Mouse (Mus musculus) spleen, adult 2 months (tissue): Measurements from ENCODE around the gene Hoxa3. TPM values are rescaled to one million over a fixed set of nuclear protein-coding genes. Genes with fewer than 3 reads are reported as not detected.

ENCODE experiments used
- DNase-seq, 2 experiments: peaks; one replicate each; pipeline versions ENCODE4 v3.0.0 to v3.0.0-alpha.2; 2012 to 2021; ENCODE audit warnings: low spot score in 2 of 2, low read depth in 1 of 2
- H3K27ac ChIP-seq: fragments of 200-500 bp; 2 replicates; pipeline ENCODE4 v1.5.1; 2012; ENCODE audit warnings: low read length, inconsistent platforms; ENCODE audit not compliant: insufficient read depth
- H3K27me3 ChIP-seq: fragments of 200-500 bp; 2 replicates; pipeline ENCODE4 v1.6.1; 2012; ENCODE audit warnings: mild to moderate bottlenecking, moderate library complexity, low read length, inconsistent platforms; ENCODE audit not compliant: control insufficient read depth, insufficient read depth
- H3K36me3 ChIP-seq: fragments of 200-500 bp; 2 replicates; pipeline ENCODE4 v1.6.1; 2012; ENCODE audit warnings: mild to moderate bottlenecking, low read length, inconsistent platforms; ENCODE audit not compliant: control insufficient read depth, insufficient read depth
- H3K4me1 ChIP-seq: fragments of 200-500 bp; 2 replicates; pipeline ENCODE4 v1.6.1; 2011; ENCODE audit warnings: inconsistent platforms; ENCODE audit not compliant: control insufficient read depth, insufficient read depth, insufficient read length
- H3K4me3 ChIP-seq: fragments of 200-500 bp; 2 replicates; pipeline ENCODE4 v1.5.1; 2011; ENCODE audit warnings: mild to moderate bottlenecking, inconsistent platforms; ENCODE audit not compliant: insufficient read depth, insufficient read length; ENCODE audit errors: extremely low read depth
- CTCF ChIP-seq: fragments of 200-500 bp; IDR thresholded peaks from 2 replicates; pipeline ENCODE4 v1.5.1; 2011; ENCODE audit warnings: mild to moderate bottlenecking, inconsistent platforms; ENCODE audit not compliant: insufficient read depth, insufficient read length, insufficient replicate concordance; ENCODE audit errors: extremely low read depth
- POLR2A ChIP-seq: fragments of 200-500 bp; IDR thresholded peaks from 2 replicates; pipeline ENCODE4 v1.6.1; 2011; ENCODE audit warnings: low read depth, low read length, inconsistent platforms
- WGBS: fragments of 180-500 bp; shearing (Covaris S2); methylation state at CpG from one replicate; pipeline ENCODE4 v1.1.7; 2018; 5-methylcytosine and 5-hydroxymethylcytosine counted together
- polyA plus RNA-seq: library from polyadenylated mRNA; depleted of rRNA; stranded (reverse); fragments of >200 nt; gene quantifications from 2 replicates; pipeline ENCODE4 v1.2.3, GENCODE M21; 2012

Hoxa3 gene
- polyA plus RNA-seq, 1 experiment, result 1.4 TPM

DNA sequence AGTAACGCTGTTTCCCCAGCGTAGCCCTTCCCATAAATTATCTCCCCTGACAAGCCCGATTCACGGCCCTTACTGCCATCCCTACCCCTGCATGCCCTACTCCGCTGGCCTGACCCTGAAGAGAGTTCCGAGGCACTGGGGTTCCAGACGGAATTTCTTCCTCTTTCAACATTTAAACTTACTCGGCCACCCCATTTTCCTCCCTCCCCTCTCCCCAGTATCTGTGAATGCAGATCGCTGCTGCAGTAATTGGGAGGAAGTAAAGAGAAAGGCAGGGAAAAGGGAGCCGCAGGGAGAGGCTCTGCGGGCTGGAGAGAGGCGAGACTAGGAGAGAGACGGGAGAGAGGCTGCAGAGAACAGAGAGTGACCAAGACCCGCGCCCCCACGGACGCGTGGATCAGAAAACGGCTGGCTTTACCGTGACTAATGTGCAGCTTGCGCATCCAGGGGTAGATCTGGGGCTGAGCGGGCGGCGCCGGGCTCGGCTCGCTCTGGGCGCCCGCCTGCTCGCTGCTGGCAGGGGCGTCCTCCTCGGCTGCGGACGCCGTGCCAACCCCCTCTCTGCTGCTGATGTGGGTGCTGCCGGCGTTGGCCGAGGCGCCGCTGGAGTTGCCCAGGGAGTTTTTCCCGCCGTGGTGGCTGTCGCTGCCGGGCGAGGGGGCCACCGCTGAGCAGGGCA, 9.6 kb downstream of the Hoxa3 start:
- WGBS, result 80% methylated on average over 46 of the region's 46 CpGs
- peaks cover 3% of the 10 kb centered on the region for H3K27me3 ChIP-seq
- peak overlapping the region; percentile 38; the same call in 1 of the 2 replicates for H3K4me3 ChIP-seq
- no peaks in the 10 kb centered on the region for H3K36me3 ChIP-seq
- peak overlapping the region; percentile 22; the same call in 1 of the 2 replicates for H3K27ac ChIP-seq
- no peak for DNase-seq
- TF ChIP-seq CTCF (no peak), POLR2A (no peak)
- 0 out of 2 replicates have a peak, but pooled peaks cover 2% of the 10 kb centered on the region for H3K4me1 ChIP-seq

DNA sequence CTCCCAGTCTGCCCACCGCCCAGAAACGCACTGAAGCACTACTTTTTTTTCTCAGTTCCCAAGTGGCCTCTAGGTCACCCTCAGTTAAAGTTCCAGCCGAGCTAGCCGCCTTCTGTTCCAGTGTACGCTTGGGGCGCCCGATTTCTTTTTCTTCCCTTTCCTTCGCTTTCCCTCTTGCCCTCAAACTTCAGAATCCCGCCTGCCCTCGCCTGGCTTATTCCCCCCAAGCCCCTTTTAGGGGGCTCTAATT, 10.1 kb downstream of the Hoxa3 start:
- 87% methylated on average over 10 of the region's 10 CpGs for WGBS
- H3K27ac ChIP-seq, result no peak overlapping the region
- H3K27me3 ChIP-seq, result peaks cover 3% of the 10 kb centered on the region
- H3K4me3 ChIP-seq, result peak overlapping the region; percentile 8
- TF ChIP-seq POLR2A (no peak), CTCF (no peak)
- DNase-seq, result no peak
- 0 out of 2 replicates have a peak, but pooled peaks cover 2% of the 10 kb centered on the region for H3K4me1 ChIP-seq
- no peaks in the 10 kb centered on the region for H3K36me3 ChIP-seq

DNA sequence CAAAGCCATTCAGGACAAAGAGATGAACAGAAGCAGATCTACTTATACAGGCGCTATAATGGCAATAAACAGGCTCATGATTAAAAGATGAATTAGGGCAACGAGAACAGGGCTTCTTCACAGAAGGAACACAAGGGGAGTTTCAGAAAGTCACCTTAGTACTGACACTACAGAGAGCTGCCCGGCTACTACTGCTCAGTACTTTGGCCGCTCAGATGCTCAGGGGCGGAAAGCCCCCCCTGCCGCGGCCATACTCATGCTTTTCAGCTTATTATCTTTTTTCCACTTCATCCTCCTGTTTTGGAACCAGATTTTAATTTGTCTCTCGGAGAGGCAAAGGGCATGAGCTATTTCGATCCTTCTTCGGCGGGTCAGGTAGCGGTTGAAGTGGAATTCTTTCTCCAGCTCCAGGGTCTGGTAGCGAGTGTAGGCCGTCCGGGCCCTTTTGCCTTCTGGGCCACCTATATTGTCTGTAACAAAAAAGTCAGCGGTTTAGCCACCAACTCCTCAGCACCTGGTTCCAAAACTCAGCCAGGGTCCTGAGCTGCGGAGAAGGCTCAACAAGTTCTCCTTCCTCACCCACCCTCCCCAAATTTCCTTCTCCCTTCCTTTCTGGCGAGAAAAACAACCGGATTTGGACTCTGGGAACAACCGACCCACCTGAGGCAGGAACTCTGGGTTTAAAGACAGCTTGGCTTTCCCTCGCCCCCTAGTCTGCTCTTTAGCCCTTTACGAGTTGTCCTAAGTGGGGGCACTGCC, 10.6 kb downstream of the Hoxa3 start:
- 0 out of 2 replicates have a peak, but pooled peaks cover 2% of the 10 kb centered on the region for H3K4me1 ChIP-seq
- peak overlapping the region; percentile 8 for H3K4me3 ChIP-seq
- peaks cover 3% of the 10 kb centered on the region for H3K27me3 ChIP-seq
- TF ChIP-seq CTCF (no peak), POLR2A (no peak)
- no peak for DNase-seq
- no peak overlapping the region; the same call in 1 of the 2 replicates for H3K27ac ChIP-seq
- 87% methylated on average over 22 of the region's 22 CpGs for WGBS
- no peaks in the 10 kb centered on the region for H3K36me3 ChIP-seq

DNA sequence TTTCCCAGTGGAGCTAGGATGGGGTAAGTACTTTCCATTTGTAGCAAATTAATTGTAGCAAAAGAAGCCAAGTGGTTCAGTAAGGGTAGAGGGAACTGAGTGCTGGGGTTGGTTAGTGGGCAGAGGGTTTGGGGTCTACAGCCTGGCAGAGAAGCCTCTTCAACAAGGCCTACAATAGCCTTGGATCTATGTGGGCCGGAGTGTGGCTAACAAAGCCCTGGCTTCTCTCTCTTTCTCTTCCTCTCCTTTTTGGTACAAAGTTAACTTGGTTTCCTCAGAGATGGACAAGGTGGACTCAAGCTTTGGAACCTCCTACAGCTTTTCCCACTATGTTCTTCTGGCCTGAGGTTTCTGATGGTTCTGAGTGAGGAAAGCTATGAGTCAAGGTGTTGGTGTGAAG, 11.9 kb downstream of the Hoxa3 start:
- H3K36me3 ChIP-seq, result no peaks in the 10 kb centered on the region
- 0 out of 2 replicates have a peak, but pooled peaks cover 2% of the 10 kb centered on the region for H3K4me1 ChIP-seq
- no peak overlapping the region for H3K4me3 ChIP-seq
- TF ChIP-seq POLR2A (no peak), CTCF (no peak)
- H3K27me3 ChIP-seq, result peaks cover 1% of the 10 kb centered on the region; the same call in 1 of the 2 replicates
- 90% methylated on average over 1 of the region's 1 CpGs for WGBS
- no peak for DNase-seq
- no peak overlapping the region for H3K27ac ChIP-seq

DNA sequence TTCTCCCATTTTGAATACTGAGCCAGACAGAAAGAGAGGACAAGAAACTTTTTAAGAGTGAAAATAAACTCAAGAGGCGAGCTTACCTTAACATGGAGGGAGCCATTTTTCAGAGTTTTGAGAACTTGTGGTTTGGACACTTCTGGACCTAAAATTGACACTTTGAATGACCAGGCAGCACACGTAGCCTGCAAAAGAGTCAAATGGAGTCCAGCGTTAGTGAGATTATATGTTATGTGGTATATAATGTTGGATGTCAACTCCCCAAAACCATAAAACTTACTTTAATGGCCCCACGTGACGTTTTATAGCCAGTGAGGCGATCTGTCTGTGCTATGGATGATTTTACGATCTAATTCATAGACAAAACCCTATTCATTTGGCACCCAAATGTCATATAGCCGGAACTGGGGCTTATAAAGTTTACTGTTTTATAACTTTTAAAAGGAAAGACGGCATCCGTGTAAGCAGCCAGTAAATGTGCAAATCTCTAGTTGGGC, 12.3 kb downstream of the Hoxa3 start:
- H3K27me3 ChIP-seq, result peaks cover 1% of the 10 kb centered on the region; the same call in 1 of the 2 replicates
- 92% methylated on average over 10 of the region's 10 CpGs for WGBS
- H3K4me1 ChIP-seq, result 0 out of 2 replicates have a peak, but pooled peaks cover 2% of the 10 kb centered on the region
- H3K36me3 ChIP-seq, result no peaks in the 10 kb centered on the region
- H3K27ac ChIP-seq, result no peak overlapping the region
- H3K4me3 ChIP-seq, result no peak overlapping the region
- TF ChIP-seq POLR2A (no peak), CTCF (no peak)
- DNase-seq, result no peak

DNA sequence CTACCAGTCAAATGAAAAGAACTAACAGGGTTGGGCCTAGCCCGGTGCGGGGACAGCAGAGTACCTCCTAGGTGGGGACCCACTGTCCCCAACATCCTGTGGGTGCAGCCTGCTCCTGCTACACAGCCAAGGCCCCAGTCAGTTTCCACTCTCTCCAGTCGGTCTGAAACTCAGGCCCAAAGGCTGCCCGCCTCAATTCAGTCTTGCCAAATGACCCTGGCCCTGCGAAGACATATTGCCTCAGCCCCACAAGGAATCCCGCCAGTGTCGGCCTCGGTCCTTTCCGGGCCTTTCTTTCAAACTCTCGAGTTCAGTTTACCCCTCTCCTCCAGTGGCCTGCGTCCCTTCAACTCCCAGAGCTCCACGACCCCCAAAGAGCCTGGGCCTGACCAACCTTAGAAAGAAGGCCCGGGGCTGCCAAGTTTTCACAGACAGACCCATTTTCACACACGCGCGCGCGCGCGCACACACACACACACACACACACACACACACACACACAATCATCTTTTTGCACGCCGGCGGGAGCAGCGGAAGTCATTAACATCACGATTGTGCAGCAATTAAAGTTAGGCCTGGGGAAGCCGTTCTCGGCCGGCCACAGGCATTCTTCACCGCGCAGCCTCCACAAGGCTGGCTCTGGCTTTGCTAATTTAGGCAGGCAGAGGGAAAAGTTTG, 12.9 kb downstream of the Hoxa3 start:
- 0 out of 2 replicates have a peak, but pooled peaks cover 2% of the 10 kb centered on the region for H3K4me1 ChIP-seq
- no peaks in the 10 kb centered on the region for H3K36me3 ChIP-seq
- peaks cover 1% of the 10 kb centered on the region; the same call in 1 of the 2 replicates for H3K27me3 ChIP-seq
- DNase-seq, result no peak
- H3K27ac ChIP-seq, result 0 out of 2 replicates have a peak overlapping the region, but pooled peaks have one; percentile 16
- WGBS, result 87% methylated on average over 30 of the region's 30 CpGs
- no peak overlapping the region for H3K4me3 ChIP-seq
- TF ChIP-seq CTCF (no peak), POLR2A (no peak)
